Mouse (Mus musculus) telencephalon, adult 2 months (tissue): ENCODE data around the gene Gm8978.
"Not testable (repeated sequence)": the region's sequence is repeated elsewhere in the genome, so short reads cannot be mapped to it uniquely, and the experiment has no call there.

Source experiments
- DNase-seq: peaks from one replicate; pipeline ENCODE4 v3.0.0-alpha.2; 2011; ENCODE audit warnings: low read depth, low spot score

Gm8978 gene

DNA sequence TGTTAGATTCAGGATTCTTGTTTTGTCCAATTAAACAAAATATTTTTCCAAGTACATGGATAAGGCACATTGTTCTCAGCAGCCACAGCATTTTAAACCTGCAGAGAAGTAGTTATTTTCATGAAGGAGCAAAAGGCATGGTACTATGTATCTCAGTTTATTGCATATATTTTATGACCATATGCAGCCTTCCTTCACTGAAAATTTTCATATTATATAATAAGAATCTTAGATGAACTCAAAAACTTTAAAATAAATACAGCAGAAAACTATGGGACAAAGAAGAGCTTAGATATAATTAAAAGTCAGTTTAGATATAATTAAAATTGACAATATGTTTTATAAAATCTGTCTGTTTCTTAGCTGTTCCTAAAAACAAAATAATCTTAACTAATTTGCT is at the start of gene Gm8978:
Gm8978 (minus strand) TSS at position 101 of the 400 bp plus-strand sequence.
- not testable (repeated sequence) for DNase-seq

DNA sequence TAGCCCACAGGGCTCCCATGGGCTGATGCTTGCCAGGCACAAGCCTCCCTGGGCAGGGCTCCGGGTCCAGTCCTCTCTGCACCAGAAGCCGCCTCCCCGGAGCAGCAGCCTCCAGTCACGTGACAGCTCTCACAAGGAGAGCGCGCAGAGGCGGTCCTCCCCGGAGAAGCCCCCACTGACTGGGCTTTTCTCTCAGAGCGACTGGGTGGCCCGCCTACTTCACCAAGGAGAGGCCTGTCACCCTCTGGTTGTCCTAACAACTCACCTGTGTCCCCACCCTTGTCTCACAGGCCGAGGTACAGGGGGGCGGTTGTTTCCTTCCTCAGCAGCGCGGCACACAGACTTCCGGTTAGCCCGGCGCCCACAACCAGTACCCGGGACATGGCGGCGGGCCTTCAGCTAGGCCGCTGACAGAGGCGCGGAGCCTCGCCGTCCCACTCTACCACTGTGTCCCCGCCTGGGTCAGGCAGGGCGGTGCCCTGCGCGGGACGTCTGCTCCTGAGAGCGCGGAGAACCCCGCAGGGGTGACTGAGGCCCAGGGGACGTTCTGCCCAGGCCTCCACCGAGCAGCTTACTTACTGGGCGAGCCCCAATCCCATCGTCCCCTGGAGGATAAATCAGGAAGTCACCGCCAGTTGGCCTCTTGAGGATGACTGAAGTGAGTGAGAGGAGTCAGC is 35.3 kb downstream of the Gm8978 start:
- DNase-seq: peak; percentile 70

DNA sequence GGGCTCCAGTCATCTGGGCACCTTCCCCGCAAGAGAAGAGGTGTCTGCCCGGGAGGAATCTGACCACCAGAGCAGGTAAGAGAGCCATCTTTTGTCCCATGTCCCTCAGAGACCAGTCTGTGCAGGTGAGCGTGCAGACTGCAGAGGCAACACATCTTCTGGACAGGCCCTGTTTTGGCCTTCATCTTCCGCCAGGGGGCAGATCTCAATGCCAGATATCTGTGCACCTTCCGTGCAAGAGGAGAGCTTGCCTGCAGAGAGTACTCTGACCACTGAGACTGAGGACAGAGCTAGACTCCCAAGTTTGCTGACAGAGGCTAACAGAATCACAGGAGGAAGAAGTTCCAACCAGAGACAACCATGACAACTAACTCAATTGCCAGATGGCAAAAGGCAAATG is 56.5 kb downstream of the Gm8978 start:
- DNase-seq: not testable (repeated sequence)
